ENCODE assay signal across 10 mouse cellular contexts in genomic region chr6:146845961-146846750, GRCm38 (mm10). TPM values are rescaled to one million over a fixed set of nuclear protein-coding genes. Genes with fewer than 3 reads are reported as not detected.
DNase-seq lines count a peak whose midpoint lies in the region; ATAC-seq lines count a peak whose summit lies in the region.
"Had no signal": no experiment of that assay in that cellular context is flagged by ENCODE, and none has a peak within 500 bp of the region (broad histone marks: within the 10 kb centered on the region; RNA-seq: fewer than 3 reads in every experiment).

No protein-coding gene starts in this region.

- H3K9me3 ChIP-seq in liver, embryonic 16.5 days (replicated peaks; ENCODE audit: control insufficient read depth, low read length), result no peaks in the 10 kb centered on the region
- H3K9me3 ChIP-seq in limb, embryonic 10.5 days (replicated peaks), result no peaks in the 10 kb centered on the region
- H3K9me3 ChIP-seq: embryonic facial prominence, embryonic 13.5 days had no signal

- H3K27me3 ChIP-seq in liver, embryonic 16.5 days (ENCODE audit: control insufficient read depth, insufficient read depth, low read depth, low read length), result no peaks in the 10 kb centered on the region
- H3K27me3 ChIP-seq in limb, embryonic 10.5 days (ENCODE audit: low read depth, poor library complexity, severe bottlenecking), result no peaks in the 10 kb centered on the region
- H3K27me3 ChIP-seq: embryonic facial prominence, embryonic 13.5 days had no signal

- 37% methylated on average over 15 of the region's 15 CpGs for WGBS in liver, embryonic 16.5 days (ENCODE audit: insufficient replicate concordance)
- 86% methylated on average over 15 of the region's 15 CpGs for WGBS in limb, embryonic 10.5 days

- H3K4me3 ChIP-seq in liver, embryonic 16.5 days (ENCODE audit: low read depth, low read length), result no peak overlapping the region
- H3K4me3 ChIP-seq in limb, embryonic 10.5 days, result no peak overlapping the region
- H3K4me3 ChIP-seq: embryonic facial prominence, embryonic 13.5 days had no signal

- peak; percentile 79 for DNase-seq in 3T3-L1 (ENCODE audit: low read depth, low spot score)
- DNase-seq in NIH3T3 (ENCODE audit: low read depth), result peak; percentile 89
- peak; percentile 44 for DNase-seq in heart, adult 8-10 months (ENCODE audit: low spot score)
- DNase-seq in cerebellum, adult 9-10 months, result no peak
- no peak for DNase-seq in left cerebral cortex, postnatal 36 days (ENCODE audit: low spot score in 2 of 2)
- DNase-seq in limb, embryonic 10.5 days (ENCODE audit: low spot score), result no peak
- DNase-seq in kidney, postnatal 14 days, result no peak

- no peak overlapping the region for H3K27ac ChIP-seq in liver, embryonic 16.5 days (ENCODE audit: low read length)
- no peak overlapping the region for H3K27ac ChIP-seq in limb, embryonic 10.5 days
- H3K27ac ChIP-seq: embryonic facial prominence, embryonic 13.5 days had no signal

- peaks cover 7% of the 10 kb centered on the region for H3K4me1 ChIP-seq in liver, embryonic 16.5 days (ENCODE audit: control insufficient read depth, low read depth, low read length)
- H3K4me1 ChIP-seq in limb, embryonic 10.5 days, result no peaks in the 10 kb centered on the region; the same call in 1 of the 2 replicates

- peak; percentile 33 for ATAC-seq in liver, embryonic 16.5 days (ENCODE audit: low read depth)

- H3K36me3 ChIP-seq in liver, embryonic 16.5 days (ENCODE audit: control insufficient read depth, insufficient read depth), result no peaks in the 10 kb centered on the region
- no peaks in the 10 kb centered on the region for H3K36me3 ChIP-seq in limb, embryonic 10.5 days
- H3K36me3 ChIP-seq: embryonic facial prominence, embryonic 13.5 days had no signal

- intact Hi-C loops in left cerebral cortex, postnatal 36 days (cut with DNase I), result no loop called here

- H3K9ac ChIP-seq in liver, embryonic 16.5 days (ENCODE audit: low read depth, low read length), result no peak overlapping the region
- H3K9ac ChIP-seq: embryonic facial prominence, embryonic 13.5 days had no signal

- no peak overlapping the region for H3K4me2 ChIP-seq in liver, embryonic 16.5 days (ENCODE audit: low read depth, low read length)
- H3K4me2 ChIP-seq: embryonic facial prominence, embryonic 13.5 days had no signal

RNA-seq across cellular contexts. Expression of gene Smco2, which starts 3.7 kb away (rescaled TPM):
- 1 to 10 TPM in 3 of 4 experiments, under 1 TPM in 1; 0.90 to 3.8 (median 2.7) TPM for total RNA-seq in heart, adult 8-10 months (2022)
- not detected in 2 replicates for polyA plus RNA-seq in liver, embryonic 16.5 days (2015; fragmentation: Nextera tagmentation; extraction: Ambion mirVana)
- not detected for total RNA-seq in left cerebral cortex, postnatal 36 days (2021)
- polyA plus RNA-seq in limb, embryonic 10.5 days (2016; fragmentation: Nextera tagmentation; extraction: Ambion mirVana), result not detected in 2 replicates
- polyA plus RNA-seq: embryonic facial prominence, embryonic 13.5 days; large intestine, adult 2 months had no signal

RNA-seq across cellular contexts. Expression of gene Ppfibp1, which starts 42.1 kb away (rescaled TPM):
- total RNA-seq in heart, adult 8-10 months (2022), result 100 to 1,000 TPM; 101 to 127 (median 122) TPM
- 12.9 and 14.4 TPM in 2 replicates for polyA plus RNA-seq in liver, embryonic 16.5 days (2015; fragmentation: Nextera tagmentation; extraction: Ambion mirVana)
- total RNA-seq in left cerebral cortex, postnatal 36 days (2021), result 10 to 100 TPM; 47.8 to 63.8 TPM
- polyA plus RNA-seq in limb, embryonic 10.5 days (2016; fragmentation: Nextera tagmentation; extraction: Ambion mirVana), result 31.9 and 37.0 TPM in 2 replicates

RNA-seq across cellular contexts. Expression of gene Arntl2, which starts 50.3 kb away (rescaled TPM):
- total RNA-seq in heart, adult 8-10 months (2022), result 1 to 10 TPM in 3 of 4 experiments, under 1 TPM in 1; 0.55 to 1.7 (median 1.5) TPM
- 0.22 and 0.44 TPM in 2 replicates for polyA plus RNA-seq in liver, embryonic 16.5 days (2015; fragmentation: Nextera tagmentation; extraction: Ambion mirVana)
- total RNA-seq in left cerebral cortex, postnatal 36 days (2021), result 10 to 100 TPM in 1 of 2 experiments, 1 to 10 TPM in 1; 4.4 to 14.4 TPM
- 1.8 and 4.6 TPM in 2 replicates for polyA plus RNA-seq in limb, embryonic 10.5 days (2016; fragmentation: Nextera tagmentation; extraction: Ambion mirVana)

Comparison
In these comparisons a context has a peak if more than half of its experiments do, and no peak if none do; other contexts are left out.
1. DNase-seq: peak in 3T3-L1 (single experiment), NIH3T3 (single experiment) and heart, adult 8-10 months (single experiment); none in cerebellum, adult 9-10 months (single experiment), left cerebral cortex, postnatal 36 days (0 of 2), limb, embryonic 10.5 days (single experiment) and kidney, postnatal 14 days (single experiment).